Mouse (Mus musculus): ENCODE data around the gene Bcl2l12. TPM values are rescaled to one million over a fixed set of nuclear protein-coding genes. Genes with fewer than 3 reads are reported as not detected.

Bcl2l12 gene
- polyA plus RNA-seq, 1 experiment = 20.3 TPM

DNA sequence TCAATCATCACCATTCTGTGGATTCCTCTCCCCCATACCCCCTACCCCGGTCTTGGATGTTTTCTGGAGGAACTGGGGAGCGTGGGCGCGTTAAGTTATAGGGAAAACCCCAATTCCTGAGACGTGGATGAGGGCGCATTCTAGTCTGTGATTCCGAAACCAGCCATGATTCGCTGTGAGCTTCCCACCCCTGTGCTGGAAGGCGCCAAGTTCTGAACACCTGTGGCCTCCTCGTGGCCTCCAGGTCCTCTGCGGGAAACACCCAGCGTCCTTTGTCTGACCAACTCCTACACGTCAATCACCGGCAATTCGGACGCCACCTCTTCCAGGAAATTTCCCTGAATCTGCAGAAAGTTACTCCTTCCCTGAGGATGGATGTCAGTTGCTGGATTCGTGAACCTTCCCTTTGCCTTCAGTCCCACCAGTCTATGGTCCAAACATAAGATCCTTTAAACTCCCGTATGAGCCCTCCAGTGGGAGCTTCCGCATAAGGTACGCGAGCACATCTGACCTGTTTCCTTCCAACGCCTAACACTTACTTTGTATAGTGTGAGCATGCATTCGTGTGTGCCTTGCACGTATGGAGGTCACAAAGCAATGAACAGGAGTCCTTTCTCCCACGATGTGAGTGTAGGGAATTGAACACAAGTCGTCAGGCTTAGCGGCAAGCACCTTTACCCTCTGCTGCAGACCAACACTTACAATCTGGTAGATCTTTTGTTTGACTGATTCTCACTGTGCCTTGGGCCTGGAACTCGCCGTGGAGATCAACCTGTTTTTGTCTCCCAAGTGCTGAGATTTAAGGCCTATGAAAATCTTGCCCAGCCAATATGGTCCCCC lies 11.4 kb downstream of the Bcl2l12 start:
- no peak for DNase-seq (ENCODE audit: low read depth)

DNA sequence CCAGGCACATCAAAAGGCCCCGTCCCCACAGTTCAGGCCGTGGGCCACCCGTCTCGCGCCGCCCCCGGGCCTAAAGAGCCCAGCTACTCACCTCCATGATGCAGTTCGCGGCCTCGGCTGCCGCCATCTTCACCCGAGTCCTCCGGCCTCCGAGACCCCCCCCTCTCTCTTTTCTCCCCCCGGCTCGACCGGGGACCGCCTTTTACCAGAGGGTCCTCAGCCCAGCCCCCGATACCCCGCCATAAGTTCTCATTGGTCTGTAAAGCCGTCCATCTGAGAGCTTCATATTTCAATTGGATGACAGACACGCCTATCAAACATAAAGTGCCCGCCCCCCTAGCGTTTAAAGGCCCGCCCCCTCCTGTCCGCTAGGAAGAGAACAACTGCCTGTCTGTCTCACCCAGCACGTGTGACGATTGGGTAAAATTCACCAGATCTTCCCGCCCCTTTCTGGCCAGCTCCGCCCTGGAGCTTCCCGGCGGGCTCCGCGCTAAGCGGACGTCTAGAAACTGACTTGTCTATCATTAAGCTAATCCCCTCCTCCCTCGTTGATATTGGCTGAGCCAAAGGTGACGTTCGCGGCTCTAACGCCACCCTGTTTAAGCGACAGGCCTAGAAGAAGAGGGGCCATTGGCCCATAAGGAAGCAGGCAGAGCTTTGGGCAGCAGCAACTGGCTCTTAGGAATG lies 12.2 kb downstream of the Bcl2l12 start, which contains the start of gene Prmt1:
Prmt1 (minus strand) TSS at position 377 of the 687 bp plus-strand sequence.
- DNase-seq (ENCODE audit: low read depth) = peak; percentile 99

DNA sequence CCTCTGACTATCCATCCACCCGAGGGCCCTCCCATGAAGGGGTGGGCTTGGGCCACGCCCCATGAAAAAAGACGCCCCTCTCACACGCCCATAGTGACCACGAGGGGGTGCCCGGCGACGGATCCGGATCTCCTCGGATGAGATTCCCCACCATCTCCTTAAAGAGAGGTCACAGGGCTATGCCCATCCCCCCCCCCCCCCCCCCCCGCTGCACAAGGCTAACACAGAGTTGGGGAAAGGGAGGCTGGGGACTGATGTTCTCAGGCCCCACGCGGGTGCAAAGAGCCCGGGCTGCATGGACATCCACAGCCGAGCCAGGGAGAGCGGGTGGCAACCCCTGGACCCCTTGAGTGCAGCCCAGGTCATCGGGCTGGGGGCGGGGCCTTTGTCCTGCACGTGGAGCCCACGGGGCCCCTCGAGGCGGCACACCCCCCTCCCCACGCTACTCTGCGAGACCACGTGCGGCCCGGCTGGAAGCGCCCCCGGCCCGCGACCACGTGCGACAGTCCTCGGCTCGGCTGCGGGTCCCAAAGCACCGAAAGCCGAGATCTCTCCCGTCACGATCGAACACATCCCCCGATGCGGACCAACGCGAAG lies 12.8 kb downstream of the Bcl2l12 start:
- no peak for DNase-seq (ENCODE audit: low read depth)

DNA sequence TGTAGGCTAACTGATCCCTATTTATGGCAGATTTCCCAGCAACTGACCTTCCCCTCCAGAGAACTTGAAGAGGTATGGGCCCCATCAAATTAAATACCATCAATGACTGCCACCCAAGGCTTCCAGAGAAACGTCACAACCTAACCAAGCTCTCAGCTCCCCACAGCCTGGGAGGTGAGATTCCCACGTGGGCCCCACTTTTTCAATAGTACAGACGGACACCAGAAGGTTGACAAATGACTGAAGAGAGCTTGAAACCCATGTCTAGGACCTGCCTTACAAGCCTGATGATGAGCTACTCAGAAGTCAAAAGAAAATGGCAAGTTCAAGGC lies 13.7 kb downstream of the Bcl2l12 start:
- no peak for DNase-seq (ENCODE audit: low read depth)

DNA sequence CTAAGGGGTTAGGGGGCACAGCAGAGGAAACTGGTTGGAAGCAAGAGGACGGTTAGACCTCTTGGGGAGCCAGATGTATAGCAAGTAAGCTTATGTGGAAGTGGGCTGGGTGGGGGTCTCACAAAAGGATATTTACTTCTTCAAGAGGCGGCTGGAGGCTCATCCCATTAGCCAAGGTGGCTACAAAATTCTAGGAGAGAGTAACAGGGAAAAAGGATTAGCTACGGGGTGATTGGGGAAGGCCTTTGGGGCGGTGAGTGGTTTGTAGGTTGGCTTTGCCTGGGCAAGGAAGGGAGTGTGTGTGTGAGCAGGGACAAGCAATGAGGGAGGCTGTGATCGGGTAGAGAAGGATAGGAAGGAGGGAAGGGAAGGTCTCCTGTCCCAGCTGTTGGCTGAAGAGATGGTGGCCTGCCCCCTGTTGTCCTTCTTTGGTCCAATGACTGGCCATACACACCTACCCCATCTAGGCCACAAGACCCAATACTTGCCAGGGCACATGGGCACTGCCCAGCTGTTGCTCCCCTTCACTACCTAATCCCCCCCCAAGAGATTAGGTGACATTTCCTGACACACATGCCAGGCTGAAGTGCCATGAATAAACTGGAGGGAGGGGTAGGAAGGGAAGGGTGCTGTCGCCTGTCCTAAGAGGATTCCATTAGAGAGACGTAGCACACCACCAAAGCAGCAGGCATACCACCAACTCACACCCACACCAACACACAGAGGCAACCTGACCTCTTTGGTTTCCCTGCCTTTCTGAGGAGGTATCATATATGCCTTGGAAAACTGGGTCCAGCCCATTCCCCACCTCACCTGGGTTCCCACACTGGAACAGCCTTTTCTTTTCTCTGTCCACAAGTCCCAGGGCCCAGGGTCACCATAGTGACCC lies 14.3 kb downstream of the Bcl2l12 start:
- DNase-seq (ENCODE audit: low read depth) = no peak

DNA sequence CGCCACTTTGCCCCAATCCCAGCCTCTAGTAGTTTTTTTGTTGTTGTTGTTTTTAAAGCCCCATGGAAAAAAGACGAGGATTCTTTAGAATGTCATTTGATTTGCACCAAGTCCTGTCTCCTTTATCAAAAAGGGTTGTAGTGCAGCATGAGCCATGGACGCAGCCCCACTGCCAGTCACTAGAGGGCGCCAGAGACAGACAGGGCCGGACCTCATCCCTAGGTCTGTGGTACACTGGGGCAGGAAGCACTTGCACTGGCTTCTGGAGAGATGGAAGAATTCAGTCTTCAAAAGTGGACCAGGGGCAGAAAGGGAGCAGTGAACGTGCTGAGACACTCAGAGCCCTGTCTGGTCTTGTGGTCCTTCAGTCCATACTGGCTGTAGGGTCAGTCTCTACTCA lies 15.4 kb downstream of the Bcl2l12 start:
- DNase-seq (ENCODE audit: low read depth) = no peak

DNA sequence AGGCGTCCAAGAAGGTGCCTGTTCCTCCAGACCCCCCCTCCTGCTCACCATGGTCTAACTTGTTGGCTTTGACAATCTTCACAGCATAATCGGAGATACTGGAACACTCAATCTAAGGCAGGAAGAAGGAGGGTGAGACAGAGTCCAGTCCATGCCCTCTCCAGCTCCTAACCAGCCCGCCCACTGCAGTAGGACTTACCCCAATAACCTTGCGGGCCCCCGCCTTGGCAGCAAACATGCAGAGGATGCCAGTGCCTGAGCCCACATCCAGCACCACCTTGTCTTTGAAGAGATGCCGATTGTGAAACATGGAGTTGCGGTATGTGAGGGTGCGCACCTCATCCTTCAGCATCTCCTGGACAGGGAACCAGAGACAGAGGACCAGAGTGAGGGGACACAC lies 17.0 kb downstream of the Bcl2l12 start:
- DNase-seq (ENCODE audit: low read depth) = no peak

DNA sequence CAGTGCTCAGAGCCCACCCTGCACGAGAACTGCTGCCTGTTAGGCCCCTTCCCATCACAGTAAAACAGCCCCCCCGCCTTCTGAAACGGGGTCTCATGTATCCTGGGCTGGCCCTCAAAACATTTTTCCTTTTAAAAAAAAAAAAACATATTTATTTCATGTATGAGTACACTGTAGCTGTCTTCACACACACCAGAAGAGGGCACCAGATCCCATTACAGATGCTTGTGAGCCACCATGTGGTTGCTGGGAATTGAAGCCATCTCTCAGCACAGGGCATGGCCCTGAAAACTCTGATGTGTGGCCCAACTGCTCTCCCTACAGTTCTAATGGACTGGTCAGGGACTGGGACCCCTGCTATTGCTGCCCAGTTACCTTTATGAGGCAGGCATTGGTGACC lies 20.2 kb downstream of the Bcl2l12 start:
- no peak for DNase-seq (ENCODE audit: low read depth)

DNA sequence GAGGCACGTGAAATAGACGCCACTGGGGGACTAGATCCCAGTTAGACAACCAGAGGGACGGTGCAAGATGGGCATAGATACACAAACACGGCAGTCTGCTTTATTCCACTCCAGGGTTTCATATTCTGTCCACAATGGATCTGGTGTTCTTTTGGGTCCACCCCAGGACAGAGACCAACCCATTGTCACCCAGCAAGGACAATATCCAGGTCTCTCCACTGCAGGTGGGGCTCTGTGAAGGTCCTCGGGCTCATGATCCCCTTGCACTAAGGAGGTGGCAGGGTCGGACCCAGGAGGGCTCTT lies 23.4 kb downstream of the Bcl2l12 start:
- no peak for DNase-seq (ENCODE audit: low read depth)

DNA sequence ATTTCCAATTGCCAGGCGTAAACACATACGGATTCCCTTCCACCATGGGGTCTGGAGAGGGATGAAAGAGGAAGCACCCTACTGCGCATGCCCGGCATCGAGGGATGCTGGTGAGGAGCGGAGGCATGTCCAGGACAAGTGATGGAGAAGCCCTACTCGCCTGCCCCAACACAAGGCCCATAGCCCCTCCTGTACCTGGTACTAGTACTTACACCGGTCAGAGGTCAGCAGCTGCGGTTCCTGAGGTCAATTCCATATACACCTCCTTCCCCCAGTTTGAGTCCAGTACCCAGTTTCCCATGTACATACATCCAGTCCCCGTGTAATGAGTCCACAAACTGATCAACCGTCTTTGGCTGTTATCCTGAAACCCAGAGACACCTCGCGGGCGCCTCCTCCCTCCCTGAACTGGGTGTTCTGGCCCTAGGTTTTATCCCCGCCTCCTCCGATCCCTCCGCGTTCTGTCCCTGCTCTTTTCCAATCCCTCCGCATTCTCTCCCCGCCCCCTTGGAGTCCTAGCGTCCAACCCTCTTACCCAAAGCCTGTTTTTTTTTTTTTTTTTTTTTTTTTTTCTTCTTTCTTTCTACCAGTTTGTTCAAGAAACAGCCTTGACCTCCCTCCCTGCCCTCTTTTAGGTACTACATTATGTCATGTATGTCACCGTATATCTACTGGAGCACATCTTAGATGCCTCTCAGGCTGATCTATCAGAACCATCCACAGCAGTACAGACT lies 24.0 kb downstream of the Bcl2l12 start, which contains the start of gene Cpt1c:
Cpt1c (minus strand) TSS at position 469 of the 734 bp plus-strand sequence.
- no peak for DNase-seq (ENCODE audit: low read depth)

DNA sequence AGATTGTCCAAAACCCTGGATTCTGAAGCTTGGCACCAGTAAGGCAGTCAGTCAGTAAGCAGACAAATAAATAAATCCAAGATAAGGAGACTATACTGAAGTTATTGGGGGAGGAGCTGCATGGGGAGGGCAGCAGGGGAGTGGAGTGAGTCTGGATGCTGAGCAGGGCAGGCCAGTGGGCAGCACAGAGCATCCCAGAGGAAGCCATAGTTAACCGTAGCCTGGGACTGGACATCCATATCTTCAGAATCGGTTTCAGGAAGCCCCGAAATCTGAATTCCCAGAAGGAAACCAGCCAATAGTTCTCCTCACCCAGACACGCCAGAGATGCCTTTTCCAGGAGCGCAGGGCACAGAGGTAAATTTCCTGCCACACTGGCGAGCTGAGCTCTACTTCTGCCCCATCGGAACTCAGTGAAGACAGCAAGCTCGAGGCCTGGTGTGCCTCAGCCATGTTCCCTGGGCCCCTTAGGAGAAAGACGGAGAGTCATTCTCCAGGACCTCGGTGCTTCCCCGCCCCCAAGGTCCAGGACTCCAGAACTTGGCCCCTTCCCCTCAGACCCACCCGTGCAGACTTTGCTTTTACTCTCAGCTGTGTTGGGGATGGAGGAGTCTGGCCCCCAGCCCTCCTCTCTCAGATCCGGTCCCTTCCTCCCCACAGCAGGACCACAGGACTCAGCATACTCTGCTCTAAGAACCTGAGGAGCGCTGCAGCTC lies 24.9 kb downstream of the Bcl2l12 start:
- no peak for DNase-seq (ENCODE audit: low read depth)

DNA sequence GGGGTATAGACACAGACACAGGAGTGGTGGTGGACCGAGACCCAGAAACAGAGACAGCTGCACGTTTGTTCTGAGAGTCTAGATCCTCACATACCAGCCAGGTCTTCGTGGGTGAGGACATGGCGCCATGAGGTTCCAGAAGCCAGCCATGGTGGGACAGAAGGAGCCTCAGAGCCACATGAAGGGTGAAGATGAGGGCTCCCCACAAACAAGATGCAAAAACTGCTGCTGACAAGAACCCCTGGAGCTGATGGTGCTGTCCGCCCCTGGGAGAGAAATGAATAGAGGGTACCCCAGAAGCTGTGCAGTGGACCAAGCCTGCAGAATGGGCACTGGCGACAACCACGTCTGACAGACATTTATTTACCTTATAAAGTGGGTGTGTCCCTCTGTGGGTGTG lies 27.4 kb downstream of the Bcl2l12 start:
- DNase-seq (ENCODE audit: low read depth) = no peak

DNA sequence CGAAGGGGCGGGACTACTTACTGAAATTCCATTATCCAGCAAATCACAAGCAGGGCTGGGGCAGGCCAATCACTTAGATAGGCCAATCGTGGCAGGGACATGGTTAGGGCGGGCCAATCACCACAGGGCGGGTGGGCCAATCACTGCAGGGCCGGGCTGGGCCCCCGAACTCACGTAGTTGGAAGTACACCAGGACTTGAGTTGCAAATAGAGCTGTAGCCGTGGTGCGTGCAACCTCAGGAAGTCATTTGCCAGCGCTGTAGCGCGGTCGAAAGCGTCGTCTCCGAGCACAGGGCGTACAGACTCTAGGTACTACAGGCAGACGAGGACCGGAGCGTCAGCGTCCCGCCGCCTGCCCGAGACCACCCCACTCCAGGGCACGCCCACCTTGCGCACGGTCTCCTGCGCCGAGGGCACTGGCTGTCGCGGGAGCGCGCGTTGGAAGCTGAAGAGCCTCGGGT lies 28.3 kb downstream of the Bcl2l12 start:
- DNase-seq (ENCODE audit: low read depth) = no peak

DNA sequence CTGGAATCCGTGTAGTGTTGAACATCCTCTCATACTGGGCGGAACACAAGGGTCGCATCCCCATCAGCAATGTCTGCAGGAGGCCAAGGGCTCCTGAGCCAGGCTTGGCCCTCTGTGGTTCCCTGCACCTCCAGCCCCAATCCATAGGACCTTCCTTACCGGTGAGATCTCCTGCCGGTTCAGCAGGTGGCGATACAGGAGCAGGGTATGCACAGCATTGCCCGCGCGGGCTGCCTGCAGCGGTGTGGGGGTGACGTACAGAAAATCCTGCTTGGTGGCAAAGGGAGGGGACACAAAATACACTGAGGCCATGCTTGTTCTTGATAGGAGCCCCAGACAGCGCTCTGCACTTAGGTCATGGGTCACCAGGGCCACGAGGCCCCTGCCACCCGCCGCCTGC lies 31.9 kb downstream of the Bcl2l12 start:
- no peak for DNase-seq (ENCODE audit: low read depth)

DNA sequence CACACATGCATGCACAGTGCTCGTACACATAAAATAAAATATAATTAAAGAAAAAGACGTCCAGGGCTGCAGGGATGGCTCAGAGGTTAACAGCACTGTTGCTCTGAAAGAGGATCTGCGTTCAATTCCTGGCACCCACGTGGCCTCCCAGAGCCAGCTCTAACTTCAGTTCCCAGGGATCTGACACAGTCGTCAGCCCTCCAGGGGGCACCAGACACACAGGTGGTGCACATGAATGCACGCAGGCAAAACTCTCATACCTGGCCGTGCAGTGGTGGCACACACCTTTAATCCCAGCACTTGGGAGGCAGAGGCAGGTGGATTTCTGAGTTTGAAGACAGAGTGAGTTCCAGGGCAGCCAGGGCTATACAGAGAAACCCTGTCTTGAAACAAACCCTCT lies 32.5 kb downstream of the Bcl2l12 start:
- DNase-seq (ENCODE audit: low read depth) = no peak

DNA sequence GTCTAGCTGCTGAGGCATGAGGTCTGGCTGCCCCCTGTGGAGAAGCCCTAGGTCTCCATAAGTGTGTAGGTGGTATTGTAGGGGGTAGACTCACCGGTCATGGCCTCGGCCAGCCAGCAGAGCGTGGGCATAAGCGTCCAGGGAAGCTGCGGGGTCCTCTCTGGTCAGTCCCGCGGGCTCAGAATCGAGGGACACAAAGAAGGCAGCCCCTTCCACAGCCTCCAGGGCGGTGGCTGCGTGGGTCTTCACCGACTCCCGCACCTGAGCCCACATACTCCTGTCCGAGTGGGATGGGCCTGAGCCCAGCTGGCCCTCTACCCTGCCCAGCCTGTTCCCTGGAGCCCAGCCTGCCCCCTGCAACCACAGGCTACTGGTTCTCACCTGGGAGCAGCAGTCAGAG lies 33.5 kb downstream of the Bcl2l12 start:
- DNase-seq (ENCODE audit: low read depth) = no peak

DNA sequence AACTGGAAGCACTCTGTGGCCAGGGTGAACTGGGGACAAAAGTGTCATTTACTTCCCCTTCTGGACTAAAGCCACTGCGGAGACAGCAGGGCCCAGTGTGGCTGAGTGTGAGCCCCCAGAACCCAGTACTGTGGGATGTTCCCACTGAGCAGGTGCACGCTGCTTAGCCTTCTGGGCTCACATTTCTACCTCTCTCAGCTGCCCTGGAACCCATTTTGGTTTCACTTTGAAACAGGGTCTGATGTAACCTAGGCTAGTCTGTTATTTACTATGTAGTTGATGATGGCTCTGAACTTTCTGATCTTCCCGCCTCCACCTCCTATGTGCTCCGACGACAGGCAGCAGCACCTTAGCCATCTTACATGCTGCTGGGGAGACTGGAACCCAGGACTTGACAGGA lies 35.7 kb downstream of the Bcl2l12 start:
- DNase-seq (ENCODE audit: low read depth) = no peak

DNA sequence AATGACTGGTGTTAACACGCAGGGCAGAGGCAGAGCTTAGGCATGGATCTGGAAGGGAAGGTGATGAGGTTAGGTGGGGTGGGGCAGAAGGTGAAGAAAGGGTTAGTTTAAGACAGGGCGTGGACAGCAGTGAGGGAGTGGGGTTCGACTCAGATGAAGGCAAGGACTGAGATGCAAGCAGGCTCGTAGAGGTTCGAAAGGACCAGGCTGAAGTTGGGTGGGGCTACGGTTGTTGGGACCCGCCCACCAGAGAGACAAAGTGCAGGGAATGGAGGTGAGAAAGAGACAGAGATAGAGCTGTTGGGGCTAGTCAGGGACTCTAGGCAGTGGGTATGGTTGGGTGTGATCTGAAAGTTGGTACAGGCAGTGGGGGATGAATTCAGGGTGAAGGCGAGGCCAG lies 36.2 kb downstream of the Bcl2l12 start:
- no peak for DNase-seq (ENCODE audit: low read depth)

DNA sequence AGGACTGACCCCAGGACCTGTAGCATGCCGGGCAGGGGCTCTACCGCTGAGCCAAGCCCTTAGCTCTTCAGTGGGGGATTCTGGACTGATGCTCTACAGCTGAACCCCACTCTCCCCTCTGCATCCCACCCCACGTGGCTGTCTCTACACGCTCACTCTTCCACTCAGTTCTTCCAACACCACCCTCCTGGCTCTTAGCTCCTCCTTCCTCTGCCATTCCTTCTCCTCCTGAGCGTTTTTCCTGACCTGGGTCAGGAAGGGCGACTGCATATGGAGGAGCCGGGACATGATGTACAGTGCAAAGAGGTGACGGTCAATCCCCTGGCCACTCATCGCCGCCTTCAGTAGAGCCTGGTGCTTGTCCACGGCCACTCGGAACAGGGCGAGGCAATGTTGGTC lies 38.0 kb downstream of the Bcl2l12 start:
- DNase-seq (ENCODE audit: low read depth) = no peak

DNA sequence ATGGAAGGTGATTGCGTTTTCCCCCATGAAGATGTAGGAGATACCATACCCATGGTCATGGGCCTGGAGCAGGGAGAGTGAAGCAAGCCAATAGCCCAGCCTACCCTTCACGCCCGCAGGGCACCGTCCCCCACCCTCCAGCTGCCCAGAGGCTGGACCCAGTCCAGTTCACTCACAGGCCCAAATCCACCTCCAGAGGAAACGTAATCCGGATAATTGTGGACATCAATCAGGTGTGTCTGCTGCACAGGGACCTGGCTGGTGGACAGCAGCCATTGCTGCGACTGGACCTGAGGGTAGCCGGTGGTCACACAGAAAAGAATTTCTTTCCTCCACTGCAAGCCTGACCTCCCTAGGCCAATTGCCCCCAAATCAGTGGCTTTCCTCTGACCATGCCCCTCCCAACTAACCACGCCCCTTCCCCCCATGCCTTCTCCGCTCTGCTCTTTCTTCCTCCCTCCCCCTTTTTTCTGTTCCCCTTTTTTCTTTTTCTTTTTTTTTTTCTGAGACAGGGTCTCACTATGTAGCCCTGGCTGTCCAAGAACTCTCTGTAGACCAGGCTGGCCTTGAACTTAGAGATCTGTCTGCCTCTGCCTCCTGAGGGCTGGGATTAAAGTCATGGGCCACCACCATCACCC lies 38.5 kb downstream of the Bcl2l12 start:
- DNase-seq (ENCODE audit: low read depth) = no peak
